Mouse (Mus musculus) kidney, adult 8-10 months (tissue): ENCODE measurements around the gene Neurl4.

Experiments
- DNase-seq, 2 experiments: peaks; one replicate each; pipeline ENCODE4 v3.0.0; 2022

Neurl4 gene

GRCm38 (mm10) chr11:69881787-69882670 is 18.8 kb upstream of the Neurl4 start:
- no peak for DNase-seq

- DNase-seq = peak in 1 of 2 experiments; percentile 54
Observed at GRCm38 (mm10) chr11:69883066-69883465, 17.8 kb upstream of the Neurl4 start.

- DNase-seq = no peak
Observed at GRCm38 (mm10) chr11:69883527-69884151, 17.2 kb upstream of the Neurl4 start.

GRCm38 (mm10) chr11:69884240-69884639 is 16.6 kb upstream of the Neurl4 start:
- DNase-seq = no peak

GRCm38 (mm10) chr11:69884663-69885062 is 16.2 kb upstream of the Neurl4 start:
- no peak for DNase-seq

GRCm38 (mm10) chr11:69886907-69887635 is 13.8 kb upstream of the Neurl4 start:
- no peak for DNase-seq

GRCm38 (mm10) chr11:69891482-69891881 is 9.4 kb upstream of the Neurl4 start:
- no peak for DNase-seq

GRCm38 (mm10) chr11:69894671-69895070 is 6.2 kb upstream of the Neurl4 start:
- DNase-seq = no peak

GRCm38 (mm10) chr11:69895291-69895690 is 5.6 kb upstream of the Neurl4 start, which contains the start of gene Acap1:
Acap1 (minus strand) TSS chr11:69895539.
- no peak for DNase-seq

- no peak for DNase-seq
Observed at GRCm38 (mm10) chr11:69899870-69900269, 1.0 kb upstream of the Neurl4 start.

GRCm38 (mm10) chr11:69901406-69901846 is 554 bp downstream of the Neurl4 start:
- DNase-seq = peak; percentile 98

GRCm38 (mm10) chr11:69901993-69902392 is 1.1 kb downstream of the Neurl4 start:
- DNase-seq = no peak

GRCm38 (mm10) chr11:69902972-69903371 is 2.1 kb downstream of the Neurl4 start:
- no peak for DNase-seq

GRCm38 (mm10) chr11:69904311-69904710 is 3.4 kb downstream of the Neurl4 start:
- DNase-seq = no peak

GRCm38 (mm10) chr11:69908645-69909044 is 7.8 kb downstream of the Neurl4 start:
- DNase-seq = peak; percentile 95 to 96

- no peak for DNase-seq
Observed at GRCm38 (mm10) chr11:69909174-69909573, 8.3 kb downstream of the Neurl4 start.

- no peak for DNase-seq
Observed at GRCm38 (mm10) chr11:69910177-69910576, 9.3 kb downstream of the Neurl4 start.

GRCm38 (mm10) chr11:69910781-69911560 is 10.1 kb downstream of the Neurl4 start:
- DNase-seq = peak; percentile 81 to 84

- no peak for DNase-seq
Observed at GRCm38 (mm10) chr11:69911701-69912100, 10.8 kb downstream of the Neurl4 start.

- DNase-seq = no peak
Observed at GRCm38 (mm10) chr11:69912716-69913530, 12.1 kb downstream of the Neurl4 start.

GRCm38 (mm10) chr11:69913554-69914371 is 12.9 kb downstream of the Neurl4 start, which contains the start of gene Gps2:
Gps2 (plus strand) TSS chr11:69913888.
- peak; percentile 90 to 93 for DNase-seq
